Mouse (Mus musculus): ENCODE results near the gene Sox5.

GRCm38 (mm10) chr6:144510147-144510546, 271.6 kb downstream of the Sox5 start:
- TF ChIP-seq CTCF (IDR thresholded peaks at IDR 0.05; ENCODE audit: extremely low read depth, insufficient read depth, insufficient read length, insufficient replicate concordance) (no peak), POLR2A (IDR thresholded peaks at IDR 0.05; ENCODE audit: low read depth, low read length) (no peak)

Measured in spleen, adult 2 months (tissue).